ENCODE assay signal across 8 mouse cellular contexts in the genomic region with DNA sequence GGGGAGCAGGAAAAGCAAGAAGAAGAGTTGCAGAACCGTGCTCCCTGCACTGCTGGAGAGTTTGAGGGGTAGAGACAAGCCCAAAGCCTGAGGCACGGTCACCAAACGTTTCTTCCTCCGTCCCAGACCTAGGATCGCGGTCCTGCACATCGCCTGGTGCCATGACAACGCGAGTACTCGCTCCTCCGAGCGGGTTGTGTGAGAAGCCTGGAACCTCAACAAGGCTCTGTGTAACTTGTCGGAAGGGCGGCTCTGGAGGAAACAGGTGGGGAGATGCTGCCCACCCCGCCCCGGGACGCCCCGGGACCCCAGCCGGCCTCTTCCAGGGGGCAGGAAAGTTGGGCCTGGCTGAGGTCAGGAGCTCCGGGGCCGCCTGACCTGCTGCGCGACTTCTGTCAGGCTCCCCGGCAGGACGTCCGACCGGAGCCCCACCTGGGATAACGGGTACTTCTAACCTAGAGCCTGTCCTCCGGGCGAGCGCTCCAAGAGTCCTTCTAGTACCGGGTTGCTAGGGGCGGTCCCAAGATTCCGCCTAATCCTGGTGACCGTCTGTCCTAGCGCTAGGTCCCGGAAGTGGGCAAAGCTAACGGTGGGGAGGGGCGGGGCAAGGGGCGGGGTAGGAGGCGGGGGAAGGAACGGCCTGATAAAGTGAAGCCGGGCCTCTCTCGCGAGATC. TPM values are rescaled to one million over a fixed set of nuclear protein-coding genes. Genes with fewer than 3 reads are reported as not detected.
DNase-seq lines count a peak whose midpoint lies in the region; ATAC-seq and TF ChIP-seq lines count a peak whose summit lies in the region.

A gene (minus strand): TSS at position 590 of the 675 bp plus-strand sequence.

- no peaks in the 10 kb centered on the region for H3K27me3 ChIP-seq in kidney, embryonic 16.5 days (ENCODE audit: insufficient read depth, low read length)
- H3K27me3 ChIP-seq in MEL (ENCODE audit: control insufficient read depth in 1 of 2, insufficient read depth in 2 of 2, low read length in 2 of 2) = no peaks in the 10 kb centered on the region
- H3K27me3 ChIP-seq in embryonic facial prominence, embryonic 12.5 days = no peaks in the 10 kb centered on the region
- no peaks in the 10 kb centered on the region for H3K27me3 ChIP-seq in limb, embryonic 10.5 days (ENCODE audit: low read depth, poor library complexity, severe bottlenecking)
- no peaks in the 10 kb centered on the region for H3K27me3 ChIP-seq in neural tube, embryonic 12.5 days (replicated peaks)

- under 1% methylated on average over 45 of the region's 45 CpGs for WGBS in kidney, embryonic 16.5 days
- under 1% methylated on average over 45 of the region's 45 CpGs for WGBS in embryonic facial prominence, embryonic 12.5 days
- under 1% methylated on average over 45 of the region's 45 CpGs for WGBS in limb, embryonic 10.5 days
- WGBS in neural tube, embryonic 12.5 days = under 1% methylated on average over 45 of the region's 45 CpGs

- peak within 1 kb of the TSS; percentile 81 for H3K4me2 ChIP-seq in kidney, embryonic 16.5 days (replicated peaks; ENCODE audit: low read depth, low read length)
- peak within 1 kb of the TSS; percentile 85 for H3K4me2 ChIP-seq in embryonic facial prominence, embryonic 12.5 days (replicated peaks)
- peak within 1 kb of the TSS; percentile 84 for H3K4me2 ChIP-seq in neural tube, embryonic 12.5 days (replicated peaks)

- peak; percentile 95 for ATAC-seq in kidney, embryonic 16.5 days (ENCODE audit: low FRiP score, low TSS enrichment)
- peak; percentile 87 for ATAC-seq in embryonic facial prominence, embryonic 12.5 days (ENCODE audit: insufficient number of reproducible peaks, insufficient read depth, low FRiP score, low TSS enrichment)
- ATAC-seq in neural tube, embryonic 12.5 days (ENCODE audit: low FRiP score, low read depth) = peak; percentile 94

- no peak for TF ChIP-seq EP300 in MEL (IDR thresholded peaks at IDR 0.05; ENCODE audit: low read depth in 1 of 2, low read length in 2 of 2)

- TF ChIP-seq POLR2A in MEL (IDR thresholded peaks at IDR 0.05; ENCODE audit: control insufficient read depth in 1 of 2, insufficient read depth in 1 of 2, low read depth in 1 of 2, low read length in 2 of 2, poor library complexity in 1 of 2) = no peak

- H3K79me2 ChIP-seq in MEL (ENCODE audit: control insufficient read depth, insufficient read depth, low read length, poor library complexity) = peaks cover 40% of the 10 kb centered on the region

- peaks cover 30% of the 10 kb centered on the region for H3K4me1 ChIP-seq in kidney, embryonic 16.5 days (ENCODE audit: insufficient read depth, low read length)
- peaks cover 0 to 21% of the 10 kb centered on the region in 2 experiments; a peak in 3 of 4 replicates for H3K4me1 ChIP-seq in MEL (ENCODE audit: control insufficient read depth in 1 of 2, insufficient read depth in 2 of 2, low read length in 2 of 2)
- H3K4me1 ChIP-seq in embryonic facial prominence, embryonic 12.5 days = peaks cover 19% of the 10 kb centered on the region
- H3K4me1 ChIP-seq in limb, embryonic 10.5 days = peaks cover 22% of the 10 kb centered on the region
- peaks cover 22% of the 10 kb centered on the region for H3K4me1 ChIP-seq in neural tube, embryonic 12.5 days

- no peak for DNase-seq in kidney, adult 9 months
- DNase-seq in MEL (ENCODE audit: low read depth, low spot score) = peak; percentile 72
- DNase-seq in limb, embryonic 10.5 days (ENCODE audit: low spot score) = no peak
- DNase-seq in layer of hippocampus, adult 11-12 months (ENCODE audit: low spot score) = no peak
- DNase-seq in frontal cortex, postnatal 14 days (ENCODE audit: low spot score in 2 of 2) = no peak

- peak within 1 kb of the TSS; percentile 95 for H3K9ac ChIP-seq in kidney, embryonic 16.5 days (replicated peaks; ENCODE audit: low read length)
- peak within 1 kb of the TSS; percentile 94 for H3K9ac ChIP-seq in MEL (ENCODE audit: control insufficient read depth, low read depth, low read length, poor library complexity, severe bottlenecking)
- peak within 1 kb of the TSS; percentile 94 for H3K9ac ChIP-seq in embryonic facial prominence, embryonic 12.5 days
- peak within 1 kb of the TSS; percentile 96 for H3K9ac ChIP-seq in neural tube, embryonic 12.5 days

- peak within 1 kb of the TSS; percentile 95 for H3K27ac ChIP-seq in kidney, embryonic 16.5 days (ENCODE audit: low read length)
- H3K27ac ChIP-seq in MEL (ENCODE audit: control insufficient read depth, low read depth, low read length) = peak within 1 kb of the TSS; percentile 67
- peak within 1 kb of the TSS; percentile 94 for H3K27ac ChIP-seq in embryonic facial prominence, embryonic 12.5 days
- H3K27ac ChIP-seq in limb, embryonic 10.5 days = peak within 1 kb of the TSS; percentile 94
- peak within 1 kb of the TSS; percentile 75 for H3K27ac ChIP-seq in neural tube, embryonic 12.5 days

- TF ChIP-seq CTCF in MEL (IDR thresholded peaks at IDR 0.05 in 2 of 3, conservative IDR thresholded peaks at IDR 0.05 in 1 of 3; ENCODE audit: control insufficient read depth in 1 of 3, insufficient read depth in 1 of 3, low read depth in 2 of 3, low read length in 3 of 3, poor library complexity in 1 of 3, severe bottlenecking in 1 of 3) = no peak

- peaks cover 3% of the 10 kb centered on the region for H3K36me3 ChIP-seq in kidney, embryonic 16.5 days (ENCODE audit: insufficient read depth, low read length)
- H3K36me3 ChIP-seq in MEL (ENCODE audit: control insufficient read depth in 1 of 2, insufficient read depth in 2 of 2, low read length in 2 of 2) = peaks cover 0 to 24% of the 10 kb centered on the region in 2 experiments; a peak in 3 of 4 replicates
- peaks cover 16% of the 10 kb centered on the region for H3K36me3 ChIP-seq in embryonic facial prominence, embryonic 12.5 days
- peaks cover 27% of the 10 kb centered on the region for H3K36me3 ChIP-seq in limb, embryonic 10.5 days
- H3K36me3 ChIP-seq in neural tube, embryonic 12.5 days = peaks cover 15% of the 10 kb centered on the region

- TF ChIP-seq RAD21 in MEL (IDR thresholded peaks at IDR 0.05; ENCODE audit: low read depth, low read length) = no peak

- H3K9me3 ChIP-seq in kidney, embryonic 16.5 days (ENCODE audit: low read length) = no peaks in the 10 kb centered on the region
- H3K9me3 ChIP-seq in MEL (replicated peaks; ENCODE audit: insufficient read depth, low read length) = no peaks in the 10 kb centered on the region
- H3K9me3 ChIP-seq in embryonic facial prominence, embryonic 12.5 days = no peaks in the 10 kb centered on the region
- no peaks in the 10 kb centered on the region for H3K9me3 ChIP-seq in limb, embryonic 10.5 days (replicated peaks)
- no peaks in the 10 kb centered on the region for H3K9me3 ChIP-seq in neural tube, embryonic 12.5 days

- H3K4me3 ChIP-seq in kidney, embryonic 16.5 days (ENCODE audit: low read length) = peak within 1 kb of the TSS; percentile 91
- peak within 1 kb of the TSS; percentile 58 to 98 for H3K4me3 ChIP-seq in MEL (ENCODE audit: control insufficient read depth in 1 of 2, insufficient read depth in 1 of 2, low read depth in 2 of 2, low read length in 2 of 2)
- peak within 1 kb of the TSS; percentile 86 for H3K4me3 ChIP-seq in embryonic facial prominence, embryonic 12.5 days
- peak within 1 kb of the TSS; percentile 91 for H3K4me3 ChIP-seq in limb, embryonic 10.5 days
- H3K4me3 ChIP-seq in neural tube, embryonic 12.5 days = peak within 1 kb of the TSS; percentile 80

TF ChIP-seq in MEL, 35 proteins besides CTCF, POLR2A, EP300 and RAD21:
- TF ChIP-seq UBTF (IDR thresholded peaks at IDR 0.05; ENCODE audit: borderline replicate concordance, insufficient read depth, low read depth, low read length) (0 out of 2 replicates have a peak, but pooled peaks have one; percentile 48), SIN3A (IDR thresholded peaks at IDR 0.05; ENCODE audit: low read length) (peak; percentile 44; the same call in 1 of the 2 replicates), KAT2A (conservative IDR thresholded peaks at IDR 0.05; ENCODE audit: low read depth, low read length) (no peak), POLR2AphosphoS2 (IDR thresholded peaks at IDR 0.05; ENCODE audit: low read length) (no peak; the same call in 1 of the 2 replicates), ELF1 (IDR thresholded peaks at IDR 0.05; ENCODE audit: low read depth, low read length) (peak; percentile 93), ZNF384 (IDR thresholded peaks at IDR 0.05; ENCODE audit: low read depth, low read length) (no peak)

RNA-seq across cellular contexts. Expression of the gene that starts here (rescaled TPM):
- polyA plus RNA-seq in kidney, embryonic 16.5 days (2015; fragmentation: Nextera tagmentation; extraction: Ambion mirVana) = 0.42 and 0.62 TPM in 2 replicates
- total RNA-seq in MEL (2012; rRNA removed) = not detected in 2 replicates
- under 1 TPM in 1 of 2 experiments, not detected in 1; 0.17 TPM for polyA plus RNA-seq in MEL (2012; ENCODE audit: insufficient read depth in 1 of 2, insufficient read length in 2 of 2, low read depth in 1 of 2, low replicate concordance in 2 of 2, missing spikeins in 1 of 2)
- polyA plus RNA-seq in embryonic facial prominence, embryonic 12.5 days (2016; fragmentation: Nextera tagmentation; extraction: Ambion mirVana) = 0.23 and 0.47 TPM in 2 replicates
- not detected in 2 replicates for polyA plus RNA-seq in limb, embryonic 10.5 days (2016; fragmentation: Nextera tagmentation; extraction: Ambion mirVana)
- 0.30 TPM in 1 of 2 replicates, not detected in the other for polyA plus RNA-seq in neural tube, embryonic 12.5 days (2016; fragmentation: Nextera tagmentation; extraction: Ambion mirVana)

Comparison
In these comparisons a context has a peak if more than half of its experiments do, and no peak if none do; other contexts are left out.
1. Peak in ATAC-seq, H3K4me3 ChIP-seq, H3K27ac ChIP-seq, H3K9ac ChIP-seq and H3K4me2 ChIP-seq in kidney, embryonic 16.5 days; RNA of the gene not detected or under 1 TPM.
2. Peak in DNase-seq, H3K4me3 ChIP-seq, H3K27ac ChIP-seq and H3K9ac ChIP-seq in MEL; RNA of the gene not detected or under 1 TPM.
3. Peak in ATAC-seq, H3K4me3 ChIP-seq, H3K27ac ChIP-seq, H3K9ac ChIP-seq and H3K4me2 ChIP-seq in embryonic facial prominence, embryonic 12.5 days; RNA of the gene not detected or under 1 TPM.
4. Peak in ATAC-seq, H3K4me3 ChIP-seq, H3K27ac ChIP-seq, H3K9ac ChIP-seq and H3K4me2 ChIP-seq in neural tube, embryonic 12.5 days; RNA of the gene not detected or under 1 TPM.